Mouse (Mus musculus): ENCODE results near the gene Vps51. TPM values are rescaled to one million over a fixed set of nuclear protein-coding genes. Genes with fewer than 3 reads are reported as not detected.
A peak's percentile ranks its signal among the peaks of the same experiment; 100 is the strongest.

The Vps51 gene
- polyA plus RNA-seq, 1 experiment from 2014 or later: 59.5 TPM

DNA sequence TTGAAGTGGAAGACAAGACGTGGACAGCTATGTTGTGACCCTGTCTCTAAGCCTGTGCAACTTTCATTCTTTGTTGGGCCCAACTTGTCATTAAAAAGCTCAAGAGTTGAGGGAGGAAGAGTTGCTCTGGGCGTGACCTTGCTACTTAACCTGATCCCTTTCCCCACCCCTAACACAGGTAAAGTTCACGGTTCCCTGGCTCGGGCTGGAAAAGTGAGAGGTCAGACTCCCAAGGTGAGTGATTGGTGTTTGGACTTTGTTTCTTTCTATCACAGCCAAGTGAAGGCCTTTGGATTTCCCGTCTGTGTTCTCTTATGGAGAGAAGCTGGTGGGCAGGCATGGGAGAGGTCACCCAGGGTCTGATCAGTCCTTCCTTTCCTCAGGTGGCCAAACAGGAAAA is 18.1 kb downstream of the Vps51 start:
- WGBS: 87% methylated on average over 5 of the region's 5 CpGs
- Histone ChIP-seq H3K9me3 (replicated peaks; ENCODE audit: control insufficient read depth, low read length) (no peaks in the 10 kb centered on the region), H3K4me3 (ENCODE audit: low read depth, low read length) (peak overlapping the region; percentile 59; the same call in 1 of the 2 replicates), H3K9ac (ENCODE audit: low read length) (peak overlapping the region; percentile 87; the same call in 1 of the 2 replicates), H3K27me3 (replicated peaks; ENCODE audit: control insufficient read depth, insufficient read depth, low read length) (no peaks in the 10 kb centered on the region), H3K27ac (ENCODE audit: low read depth, low read length) (no peak overlapping the region), H3K36me3 (ENCODE audit: control insufficient read depth, insufficient read depth, low read length) (peaks cover 34% of the 10 kb centered on the region), H3K4me2 (ENCODE audit: low read length) (peak overlapping the region; percentile 75), H3K4me1 (ENCODE audit: control insufficient read depth, insufficient read depth, low read length) (peaks cover 23% of the 10 kb centered on the region)
- ATAC-seq (no peak), DNase-seq (ENCODE audit: low spot score) (no peak)

DNA sequence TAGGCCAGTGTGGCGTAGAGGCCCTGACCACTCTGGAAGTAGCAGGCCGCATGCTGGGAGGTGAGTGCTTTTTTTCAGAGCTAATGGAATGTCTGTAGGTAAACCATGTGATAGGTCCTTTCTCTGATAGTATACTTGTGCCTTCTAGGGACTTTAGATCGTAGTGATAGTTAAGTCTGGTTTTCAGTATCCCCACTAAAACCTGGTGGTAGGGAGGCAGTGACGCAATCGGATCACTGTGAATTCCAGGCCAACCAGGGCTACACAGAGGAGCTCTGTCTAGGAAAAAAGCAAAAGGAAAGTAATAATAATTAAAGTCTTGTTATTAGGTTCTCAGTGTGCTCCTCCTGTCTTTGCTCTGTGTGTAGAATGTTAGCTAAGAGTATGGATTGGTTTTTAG is 18.5 kb downstream of the Vps51 start:
- Histone ChIP-seq H3K4me1 (ENCODE audit: control insufficient read depth, insufficient read depth, low read length) (peaks cover 23% of the 10 kb centered on the region), H3K9me3 (replicated peaks; ENCODE audit: control insufficient read depth, low read length) (no peaks in the 10 kb centered on the region), H3K36me3 (ENCODE audit: control insufficient read depth, insufficient read depth, low read length) (peaks cover 38% of the 10 kb centered on the region), H3K4me3 (ENCODE audit: low read depth, low read length) (peak overlapping the region; percentile 59), H3K27ac (ENCODE audit: low read depth, low read length) (no peak overlapping the region; the same call in 1 of the 2 replicates), H3K27me3 (replicated peaks; ENCODE audit: control insufficient read depth, insufficient read depth, low read length) (no peaks in the 10 kb centered on the region), H3K4me2 (ENCODE audit: low read length) (peak overlapping the region; percentile 75), H3K9ac (ENCODE audit: low read length) (peak overlapping the region; percentile 87)
- no peak for ATAC-seq
- no peak for DNase-seq (ENCODE audit: low spot score)
- WGBS: 38% methylated on average over 5 of the region's 5 CpGs

DNA sequence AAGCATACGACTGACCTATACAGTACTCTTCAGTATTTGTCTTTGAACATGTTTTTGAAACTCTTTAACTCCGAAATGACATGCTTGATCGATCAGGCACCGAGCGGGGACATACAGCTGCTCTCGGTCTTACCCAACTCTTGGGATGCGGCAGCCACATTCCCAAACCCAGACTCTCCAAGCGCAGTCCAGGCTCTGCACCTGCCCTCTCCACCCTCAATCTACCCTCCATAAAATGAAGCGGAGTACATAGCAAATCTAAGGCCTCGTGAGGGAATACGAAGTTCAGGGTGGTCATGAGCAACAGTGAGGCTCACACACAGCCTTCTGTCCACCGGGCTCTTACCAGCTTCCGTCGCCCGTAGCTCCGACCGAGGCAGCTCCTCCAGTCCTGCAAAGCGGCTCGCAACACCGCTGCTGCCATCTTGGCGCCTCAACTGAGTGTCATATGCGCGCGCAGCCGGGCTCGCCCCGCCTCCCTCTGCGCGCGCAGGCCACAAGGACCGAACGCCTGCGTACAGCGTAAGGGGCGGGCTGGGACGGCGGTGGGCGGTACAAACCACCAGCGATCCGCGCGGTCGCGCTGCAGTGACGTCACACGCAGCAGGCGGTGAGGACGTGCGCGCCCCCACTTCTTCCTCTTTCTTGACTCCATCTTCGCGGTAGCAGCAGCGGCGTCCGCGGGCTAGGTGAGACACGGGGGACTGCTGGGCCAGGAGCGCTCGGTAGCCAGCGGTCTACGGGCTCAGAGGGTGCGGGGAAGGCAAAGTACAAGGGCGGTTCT is 19.5 kb downstream of the Vps51 start, which contains the start of the genes Mrpl49 and Fau:
Gene Mrpl49 (minus strand): TSS at position 473 of the 784 bp plus-strand sequence.
Gene Fau (plus strand): TSS at position 532 of the 784 bp plus-strand sequence.
- Histone ChIP-seq H3K4me3 (ENCODE audit: low read depth, low read length) (peak within 1 kb of the TSS; percentile 59), H3K27ac (ENCODE audit: low read depth, low read length) (peak within 1 kb of the TSS; percentile 78), H3K4me2 (ENCODE audit: low read length) (peak within 1 kb of the TSS; percentile 81), H3K36me3 (ENCODE audit: control insufficient read depth, insufficient read depth, low read length) (peaks cover 48% of the 10 kb centered on the region), H3K27me3 (replicated peaks; ENCODE audit: control insufficient read depth, insufficient read depth, low read length) (no peaks in the 10 kb centered on the region), H3K4me1 (ENCODE audit: control insufficient read depth, insufficient read depth, low read length) (peaks cover 22% of the 10 kb centered on the region), H3K9me3 (replicated peaks; ENCODE audit: control insufficient read depth, low read length) (no peaks in the 10 kb centered on the region), H3K9ac (ENCODE audit: low read length) (peak within 1 kb of the TSS; percentile 87)
- DNase-seq (ENCODE audit: low spot score): peak; percentile 99
- WGBS: under 1% methylated on average over 55 of the region's 63 CpGs
- peak; percentile 88 for ATAC-seq

DNA sequence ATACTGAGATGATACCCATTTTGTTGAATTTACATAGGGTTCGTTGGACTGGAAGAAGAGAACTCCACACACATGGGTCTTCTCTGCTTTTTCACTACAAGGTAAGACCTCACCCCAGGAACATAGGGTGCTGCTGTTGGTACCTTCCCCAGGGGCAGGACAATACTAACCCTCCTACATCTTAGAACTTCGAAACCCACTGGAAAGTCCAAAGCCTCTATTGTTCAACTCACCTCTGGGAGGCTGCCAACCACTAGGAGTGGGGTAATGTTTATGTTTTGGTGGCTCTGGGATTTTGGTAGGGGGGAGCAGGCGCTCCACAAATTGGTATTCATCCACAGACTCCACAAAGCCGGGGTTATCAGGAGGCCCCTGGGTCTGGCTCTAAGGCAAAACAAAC is 20.3 kb downstream of the Vps51 start:
- peak overlapping the region; percentile 70 for H3K9ac ChIP-seq (ENCODE audit: low read length)
- peak overlapping the region; percentile 59 for H3K4me3 ChIP-seq (ENCODE audit: low read depth, low read length)
- ATAC-seq: no peak
- H3K4me2 ChIP-seq (ENCODE audit: low read length): peak overlapping the region; percentile 81
- DNase-seq (ENCODE audit: low spot score): no peak
- peaks cover 14% of the 10 kb centered on the region for H3K4me1 ChIP-seq (ENCODE audit: control insufficient read depth, insufficient read depth, low read length)
- peaks cover 56% of the 10 kb centered on the region for H3K36me3 ChIP-seq (ENCODE audit: control insufficient read depth, insufficient read depth, low read length)
- no peaks in the 10 kb centered on the region for H3K27me3 ChIP-seq (replicated peaks; ENCODE audit: control insufficient read depth, insufficient read depth, low read length)
- H3K9me3 ChIP-seq (replicated peaks; ENCODE audit: control insufficient read depth, low read length): no peaks in the 10 kb centered on the region
- WGBS: 40% methylated on average over 4 of the region's 4 CpGs
- H3K27ac ChIP-seq (ENCODE audit: low read depth, low read length): no peak overlapping the region

DNA sequence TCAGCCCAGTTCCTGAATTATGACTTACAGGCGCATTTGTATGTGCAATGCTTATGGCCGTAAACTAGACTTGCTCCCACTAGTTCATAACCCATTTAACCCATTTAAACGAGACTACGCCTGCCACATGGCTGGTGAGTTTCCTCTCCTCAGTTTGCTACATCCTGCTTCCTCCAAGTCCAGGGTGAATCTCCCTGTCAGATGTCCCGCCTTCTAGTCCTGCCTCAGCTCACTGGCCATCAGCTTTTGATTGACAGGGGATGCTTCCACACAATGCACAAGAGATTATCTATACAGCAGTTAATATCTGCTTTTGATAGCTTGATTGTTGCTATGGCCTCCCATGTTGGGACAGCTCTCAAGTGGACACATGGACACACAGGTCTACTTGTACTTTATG is 22.7 kb downstream of the Vps51 start:
- Histone ChIP-seq H3K9me3 (replicated peaks; ENCODE audit: control insufficient read depth, low read length) (no peaks in the 10 kb centered on the region), H3K4me2 (ENCODE audit: low read length) (no peak overlapping the region), H3K9ac (ENCODE audit: low read length) (no peak overlapping the region), H3K27ac (ENCODE audit: low read depth, low read length) (no peak overlapping the region), H3K27me3 (replicated peaks; ENCODE audit: control insufficient read depth, insufficient read depth, low read length) (no peaks in the 10 kb centered on the region), H3K4me1 (ENCODE audit: control insufficient read depth, insufficient read depth, low read length) (peaks cover 14% of the 10 kb centered on the region), H3K4me3 (ENCODE audit: low read depth, low read length) (no peak overlapping the region), H3K36me3 (ENCODE audit: control insufficient read depth, insufficient read depth, low read length) (peaks cover 70% of the 10 kb centered on the region)
- 87% methylated on average over 5 of the region's 5 CpGs for WGBS
- ATAC-seq (no peak), DNase-seq (ENCODE audit: low spot score) (no peak)

DNA sequence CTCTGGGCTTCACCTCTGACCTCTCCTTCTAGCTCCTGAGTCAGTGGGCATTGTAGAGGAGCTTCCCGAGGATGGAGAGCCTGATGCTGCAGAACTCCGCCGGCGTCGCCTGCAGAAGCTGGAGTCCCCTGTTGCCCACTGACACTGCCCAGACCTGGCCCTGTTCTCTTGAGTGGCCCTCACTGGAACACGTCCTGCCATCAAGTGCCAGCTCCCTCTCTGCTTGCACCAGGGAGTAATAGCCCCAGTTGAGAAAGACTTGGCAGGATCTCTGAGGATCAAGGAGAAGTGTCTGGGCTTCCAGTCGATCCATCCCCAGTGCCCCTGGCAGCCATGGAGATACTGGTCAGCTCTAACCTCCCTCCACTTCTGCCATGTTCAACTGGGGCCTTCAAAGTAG is 24.5 kb downstream of the Vps51 start:
- WGBS: 86% methylated on average over 7 of the region's 7 CpGs
- Histone ChIP-seq H3K4me2 (ENCODE audit: low read length) (no peak overlapping the region), H3K27ac (ENCODE audit: low read depth, low read length) (no peak overlapping the region), H3K36me3 (ENCODE audit: control insufficient read depth, insufficient read depth, low read length) (peaks cover 78% of the 10 kb centered on the region), H3K9me3 (replicated peaks; ENCODE audit: control insufficient read depth, low read length) (no peaks in the 10 kb centered on the region), H3K9ac (ENCODE audit: low read length) (no peak overlapping the region), H3K4me3 (ENCODE audit: low read depth, low read length) (no peak overlapping the region), H3K4me1 (ENCODE audit: control insufficient read depth, insufficient read depth, low read length) (peaks cover 16% of the 10 kb centered on the region), H3K27me3 (replicated peaks; ENCODE audit: control insufficient read depth, insufficient read depth, low read length) (no peaks in the 10 kb centered on the region)
- DNase-seq (ENCODE audit: low spot score) (no peak), ATAC-seq (no peak)

DNA sequence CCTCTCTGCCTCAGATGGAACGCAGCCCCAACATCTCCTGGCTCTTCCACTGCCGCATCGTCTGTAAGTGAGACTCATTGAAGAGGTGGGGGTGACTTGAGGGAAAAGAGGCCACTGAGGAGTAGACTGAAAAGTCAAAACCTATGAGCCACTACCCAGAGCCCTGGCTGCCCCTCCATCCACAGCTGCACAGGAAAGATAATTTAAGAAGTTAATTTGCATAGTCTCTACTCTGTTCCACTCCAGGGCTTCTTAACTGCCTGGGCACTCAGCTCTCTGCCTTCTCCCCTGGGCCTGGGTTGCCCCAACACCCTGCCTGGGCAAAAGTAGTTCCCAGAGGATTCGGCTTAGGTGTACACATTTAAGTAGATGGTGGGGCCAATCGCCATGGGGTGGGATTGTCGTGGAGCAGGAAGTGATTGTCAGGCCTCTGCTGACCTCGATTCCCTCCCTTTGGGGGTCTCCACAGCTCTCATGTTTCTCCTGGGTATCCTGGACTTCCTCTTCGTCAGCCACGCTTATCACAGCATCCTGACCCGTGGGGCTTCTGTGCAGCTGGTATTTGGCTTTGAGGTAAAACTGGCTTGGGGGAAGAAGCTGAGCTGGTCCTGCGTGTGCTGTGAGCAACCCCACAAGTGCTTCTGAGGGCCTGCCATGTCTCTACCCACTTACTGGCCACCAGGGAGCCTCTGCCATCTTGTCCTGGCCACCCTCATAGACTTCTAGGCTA is 28.2 kb downstream of the Vps51 start:
- Histone ChIP-seq H3K9me3 (replicated peaks; ENCODE audit: control insufficient read depth, low read length) (no peaks in the 10 kb centered on the region), H3K4me1 (ENCODE audit: control insufficient read depth, insufficient read depth, low read length) (peaks cover 15% of the 10 kb centered on the region), H3K9ac (ENCODE audit: low read length) (no peak overlapping the region), H3K27ac (ENCODE audit: low read depth, low read length) (no peak overlapping the region), H3K36me3 (ENCODE audit: control insufficient read depth, insufficient read depth, low read length) (peaks cover 58% of the 10 kb centered on the region), H3K27me3 (replicated peaks; ENCODE audit: control insufficient read depth, insufficient read depth, low read length) (no peaks in the 10 kb centered on the region), H3K4me2 (ENCODE audit: low read length) (no peak overlapping the region), H3K4me3 (ENCODE audit: low read depth, low read length) (no peak overlapping the region)
- DNase-seq (ENCODE audit: low spot score) (no peak), ATAC-seq (no peak)
- WGBS: 95% methylated on average over 11 of the region's 11 CpGs

DNA sequence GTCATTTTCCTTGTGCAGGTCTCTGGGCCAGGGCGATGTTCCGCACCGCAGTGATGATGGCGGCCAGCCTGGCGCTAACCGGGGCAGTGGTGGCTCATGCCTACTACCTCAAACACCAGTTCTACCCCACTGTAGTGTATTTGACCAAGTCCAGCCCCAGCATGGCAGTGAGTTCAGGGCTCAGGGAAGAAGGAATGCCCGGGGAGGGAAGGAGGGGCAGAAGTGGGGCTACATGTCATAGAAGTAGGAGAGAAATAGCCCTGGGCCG is 29.2 kb downstream of the Vps51 start:
- WGBS: 91% methylated on average over 8 of the region's 8 CpGs

More for the DNA sequence above, 29.2 kb downstream of the Vps51 start:
- Histone ChIP-seq H3K4me1 (ENCODE audit: control insufficient read depth, insufficient read depth, low read length) (peaks cover 15% of the 10 kb centered on the region), H3K4me3 (ENCODE audit: low read depth, low read length) (peak overlapping the region; percentile 96), H3K27me3 (replicated peaks; ENCODE audit: control insufficient read depth, insufficient read depth, low read length) (no peaks in the 10 kb centered on the region), H3K4me2 (ENCODE audit: low read length) (peak overlapping the region; percentile 90), H3K9me3 (replicated peaks; ENCODE audit: control insufficient read depth, low read length) (no peaks in the 10 kb centered on the region), H3K36me3 (ENCODE audit: control insufficient read depth, insufficient read depth, low read length) (peaks cover 48% of the 10 kb centered on the region), H3K27ac (ENCODE audit: low read depth, low read length) (no peak overlapping the region), H3K9ac (ENCODE audit: low read length) (peak overlapping the region; percentile 84)
- no peak for DNase-seq (ENCODE audit: low spot score)
- no peak for ATAC-seq
